Mouse (Mus musculus) lung, adult 2 months (tissue): ENCODE measurements around the gene Mbtps1.

Experiments
- CTCF ChIP-seq: fragments of 200-500 bp; IDR thresholded peaks from 2 replicates; pipeline ENCODE4 v1.5.1; 2011; ENCODE audit warnings: mild to moderate bottlenecking, low read length, control low read depth; ENCODE audit not compliant: insufficient read depth
- POLR2A ChIP-seq: fragments of 200-500 bp; IDR thresholded peaks from 2 replicates; pipeline ENCODE4 v1.6.1; 2011; ENCODE audit warnings: low read depth, mild to moderate bottlenecking, control low read depth, low read length, borderline replicate concordance; ENCODE audit errors: extremely low read depth

DNA sequence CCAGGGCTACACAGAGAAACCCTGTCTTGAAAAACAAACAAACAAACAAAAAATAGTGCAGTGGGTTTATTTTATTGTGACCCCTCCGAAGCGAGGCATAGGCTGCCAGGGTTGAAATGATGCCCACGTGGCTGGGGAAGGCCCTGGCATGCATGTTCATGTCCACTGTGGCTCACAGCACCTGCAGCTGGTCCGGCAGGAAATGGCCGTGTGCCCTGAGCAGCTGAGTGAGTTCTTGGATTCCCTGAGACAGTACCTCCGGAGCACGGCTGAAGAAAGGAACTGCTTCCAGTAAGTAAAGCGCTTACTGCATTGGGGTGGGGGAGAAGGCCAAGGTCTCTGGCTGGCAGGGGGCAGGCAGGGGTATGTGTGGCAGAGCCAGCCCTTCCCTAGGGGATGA is 90.4 kb downstream of the Mbtps1 start:
- TF ChIP-seq POLR2A (no peak), CTCF (no peak)
